Mouse (Mus musculus) lung, embryonic 14.5 days (tissue): ENCODE data around the gene Anapc11. TPM values are rescaled to one million over a fixed set of nuclear protein-coding genes. Genes with fewer than 3 reads are reported as not detected.

ENCODE experiments used
- ATAC-seq: fragments of 200-750 bp; cut with Nextera tagmentation; 2 replicates; pipeline ENCODE4 v1.8.0; 2017; ENCODE audit warnings: mild to moderate bottlenecking, moderate TSS enrichment, moderate library complexity; ENCODE audit not compliant: insufficient read depth
- DNase-seq: peaks from one replicate; pipeline ENCODE4 v3.0.0-alpha.2; 2015
- H3K27ac ChIP-seq: fragments of 300-500 bp; sonication (generic); 2 replicates; pipeline ENCODE4 v1.5.1; 2014; ENCODE audit warnings: low read depth, mild to moderate bottlenecking, moderate library complexity
- H3K27me3 ChIP-seq: fragments of 300-500 bp; sonication (generic); 2 replicates; pipeline ENCODE4 v1.6.1; 2014; ENCODE audit warnings: low read length, control low read depth; ENCODE audit not compliant: insufficient read depth
- H3K36me3 ChIP-seq: fragments of 300-500 bp; sonication (generic); 2 replicates; pipeline ENCODE4 v1.6.1; 2014; ENCODE audit warnings: control low read depth; ENCODE audit not compliant: insufficient read depth
- H3K4me1 ChIP-seq: fragments of 300-500 bp; sonication (generic); 2 replicates; pipeline ENCODE4 v1.6.1; 2014; ENCODE audit warnings: antibody characterized with exemption, control low read depth; ENCODE audit not compliant: insufficient read depth
- H3K4me2 ChIP-seq: fragments of 300-500 bp; sonication (generic); 2 replicates; pipeline ENCODE4 v1.6.1; 2014; ENCODE audit warnings: mild to moderate bottlenecking
- H3K4me3 ChIP-seq: fragments of 300-500 bp; sonication (generic); 2 replicates; pipeline ENCODE4 v1.5.1; 2014; ENCODE audit warnings: low read depth, low read length
- H3K9ac ChIP-seq: fragments of 300-500 bp; sonication (generic); 2 replicates; pipeline ENCODE4 v1.6.1; 2014
- H3K9me3 ChIP-seq: fragments of 300-500 bp; sonication (generic); 2 replicates; pipeline ENCODE4 v1.6.1; 2016; ENCODE audit warnings: low read depth, low read length, control low read depth
- CTCF ChIP-seq: IDR thresholded peaks from 2 replicates; pipeline ENCODE4 v1.5.1; 2016; ENCODE audit warnings: antibody characterized with exemption, low read depth
- WGBS: fragments of 180-500 bp; shearing (Covaris S2); extraction: QIAGEN DNeasy Blood & Tissue Kit; methylation state at CpG from one replicate; pipeline ENCODE4 v1.1.7; 2014; 5-methylcytosine and 5-hydroxymethylcytosine counted together
- polyA plus RNA-seq: library from polyadenylated mRNA; unstranded; fragments of >200 nt; fragmentation: Nextera tagmentation; extraction: Ambion mirVana; gene quantifications from 2 replicates; pipeline ENCODE4 v1.2.1, GENCODE M21; 2014

Gene Anapc11
- polyA plus RNA-seq, 1 experiment from 2014 or later: 237 TPM

- no peak for ATAC-seq
- H3K27ac ChIP-seq: no peak overlapping the region
- TF ChIP-seq CTCF: no peak
- peaks cover 4% of the 10 kb centered on the region; the same call in 1 of the 2 replicates for H3K4me1 ChIP-seq
- peaks cover 73% of the 10 kb centered on the region for H3K36me3 ChIP-seq
- no peak overlapping the region for H3K4me2 ChIP-seq
- DNase-seq: no peak
- H3K9me3 ChIP-seq: no peaks in the 10 kb centered on the region
- WGBS: 92% methylated on average over 6 of the region's 6 CpGs
- H3K27me3 ChIP-seq: no peaks in the 10 kb centered on the region
- no peak overlapping the region for H3K4me3 ChIP-seq
- H3K9ac ChIP-seq: no peak overlapping the region
These were observed 16.9 kb downstream of the Anapc11 start for GRCm38 (mm10) chr11:120615167-120615566.

- H3K36me3 ChIP-seq: peaks cover 74% of the 10 kb centered on the region
- H3K9ac ChIP-seq: no peak overlapping the region
- no peak for TF ChIP-seq CTCF
- WGBS: 90% methylated on average over 11 of the region's 11 CpGs
- no peaks in the 10 kb centered on the region for H3K27me3 ChIP-seq
- no peak overlapping the region for H3K4me3 ChIP-seq
- DNase-seq (no peak), ATAC-seq (no peak)
- peaks cover 4% of the 10 kb centered on the region; the same call in 1 of the 2 replicates for H3K4me1 ChIP-seq
- no peak overlapping the region for H3K4me2 ChIP-seq
- H3K9me3 ChIP-seq: no peaks in the 10 kb centered on the region
- H3K27ac ChIP-seq: no peak overlapping the region
These were observed 17.5 kb downstream of the Anapc11 start for GRCm38 (mm10) chr11:120615606-120616203.

GRCm38 (mm10) chr11:120616617-120617294, 18.5 kb downstream of the Anapc11 start:
- DNase-seq: no peak
- Histone ChIP-seq H3K9ac (peak overlapping the region; percentile 74), H3K9me3 (no peaks in the 10 kb centered on the region), H3K27ac (no peak overlapping the region), H3K27me3 (no peaks in the 10 kb centered on the region), H3K4me3 (peak overlapping the region; percentile 87), H3K36me3 (peaks cover 72% of the 10 kb centered on the region), H3K4me2 (peak overlapping the region; percentile 92), H3K4me1 (peaks cover 4% of the 10 kb centered on the region; the same call in 1 of the 2 replicates)
- no peak for ATAC-seq
- TF ChIP-seq CTCF: no peak
- 41% methylated on average over 4 of the region's 4 CpGs for WGBS

DNA sequence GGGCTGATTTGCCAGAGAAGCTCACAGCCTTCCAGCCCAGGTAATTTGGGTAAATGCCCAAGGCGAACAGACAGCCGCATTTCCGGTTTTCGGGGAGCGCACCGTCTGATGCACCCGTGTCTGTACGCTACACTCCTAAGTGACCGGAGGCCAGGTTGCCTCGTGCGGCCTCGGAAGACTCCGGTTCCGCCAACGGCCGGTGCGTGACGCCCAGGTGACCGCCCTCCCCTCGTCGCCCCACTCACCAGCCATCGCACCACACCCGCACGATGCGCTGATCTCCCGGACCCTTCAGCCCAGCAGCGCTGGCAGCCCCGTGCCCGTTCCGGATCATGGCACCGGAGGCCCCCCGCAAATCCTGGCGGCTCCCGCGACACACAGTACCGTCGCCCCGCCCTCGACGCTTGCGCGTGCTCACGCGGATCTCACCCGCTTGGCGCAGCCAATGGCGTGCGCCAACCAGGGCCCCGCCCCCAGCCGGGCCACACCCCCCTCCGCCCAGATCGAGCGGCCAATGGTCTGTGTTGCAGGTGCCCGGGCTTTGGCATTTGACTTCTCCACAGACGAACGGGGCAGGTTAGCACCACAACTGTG, 19.4 kb downstream of the Anapc11 start, which contains the start of gene Pcyt2:
Gene Pcyt2, minus strand, starts transcription at position 418 of the 594 bp plus-strand sequence.
- Histone ChIP-seq H3K36me3 (peaks cover 71% of the 10 kb centered on the region), H3K9ac (peak within 1 kb of the TSS; percentile 74), H3K27ac (peak within 1 kb of the TSS; percentile 42; the same call in 1 of the 2 replicates), H3K4me3 (peak within 1 kb of the TSS; percentile 87), H3K9me3 (no peaks in the 10 kb centered on the region), H3K27me3 (no peaks in the 10 kb centered on the region), H3K4me2 (peak within 1 kb of the TSS; percentile 92), H3K4me1 (peaks cover 4% of the 10 kb centered on the region; the same call in 1 of the 2 replicates)
- DNase-seq (peak; percentile 95), ATAC-seq (peak; percentile 93)
- under 1% methylated on average over 56 of the region's 56 CpGs for WGBS
- TF ChIP-seq CTCF: no peak

DNA sequence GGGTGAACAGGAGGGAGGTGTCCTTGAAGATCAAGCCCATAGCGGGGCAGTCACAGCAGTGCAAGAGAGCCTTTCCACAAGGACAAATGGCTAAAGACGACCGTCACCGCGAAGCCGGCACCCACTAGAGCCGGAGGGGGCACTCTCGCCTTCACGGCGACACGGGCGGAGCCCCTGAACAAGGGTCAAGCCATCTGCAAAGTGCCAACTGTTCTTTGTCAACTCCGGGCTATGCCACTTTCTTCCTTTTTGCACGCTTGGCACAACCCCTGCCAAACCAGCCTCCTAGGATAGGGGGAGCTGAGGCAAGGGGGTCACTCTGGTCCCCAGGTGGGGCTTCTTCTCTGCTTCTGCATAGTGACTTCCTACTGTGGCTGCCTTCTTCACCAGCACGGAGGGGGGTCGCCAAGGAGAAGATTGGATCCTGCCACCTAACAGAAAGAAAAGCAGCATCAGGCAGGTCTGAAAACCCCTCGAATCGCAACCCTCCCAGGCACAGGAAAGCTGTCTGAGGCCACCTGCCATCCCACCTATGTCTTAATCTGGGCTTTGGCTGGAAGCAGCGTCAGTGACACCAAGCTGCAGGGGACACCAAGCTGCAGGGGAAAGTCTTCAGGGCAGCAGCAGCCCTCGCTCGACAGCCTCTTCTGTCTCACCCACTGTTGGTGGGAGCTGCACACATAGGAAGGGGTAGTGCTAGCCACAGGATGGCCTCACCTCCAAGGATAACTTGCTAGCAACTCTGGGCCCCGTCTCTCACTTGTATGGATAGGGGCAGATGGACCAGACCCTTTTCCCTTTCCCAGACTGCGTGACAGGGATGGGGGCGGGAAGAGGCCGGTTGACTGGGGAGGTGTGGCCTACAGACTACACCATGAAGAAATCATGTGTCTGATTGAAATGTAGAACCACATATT, 20.7 kb downstream of the Anapc11 start:
- ATAC-seq: no peak
- no peak for DNase-seq

DNA sequence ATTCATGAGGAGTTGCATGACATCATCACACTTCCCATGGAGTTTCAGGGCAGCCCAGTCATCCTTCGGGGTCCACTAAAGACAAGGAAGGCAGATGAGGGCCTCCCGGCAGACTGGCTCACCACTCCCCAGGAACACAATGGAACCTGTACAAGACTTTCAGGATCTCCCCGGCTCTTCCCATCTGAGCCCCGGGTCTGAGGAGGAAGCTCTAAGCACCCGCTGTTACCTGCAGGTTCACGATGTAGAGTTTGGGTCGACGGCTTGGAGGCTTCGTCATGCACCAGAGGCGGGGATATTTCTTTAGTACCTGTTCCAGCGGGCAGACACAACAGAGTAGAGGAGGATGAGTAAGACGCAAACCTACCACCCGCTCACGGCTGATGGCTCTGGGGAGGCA, 22.0 kb downstream of the Anapc11 start:
- H3K4me1 ChIP-seq: peaks cover 6% of the 10 kb centered on the region; the same call in 1 of the 2 replicates
- no peak overlapping the region for H3K4me2 ChIP-seq
- WGBS: 90% methylated on average over 14 of the region's 14 CpGs

More for the DNA sequence above, 20.7 kb downstream of the Anapc11 start:
- Histone ChIP-seq H3K9ac (no peak overlapping the region), H3K27me3 (no peaks in the 10 kb centered on the region), H3K9me3 (no peaks in the 10 kb centered on the region), H3K4me2 (no peak overlapping the region), H3K36me3 (peaks cover 71% of the 10 kb centered on the region), H3K27ac (no peak overlapping the region), H3K4me3 (no peak overlapping the region), H3K4me1 (peaks cover 4% of the 10 kb centered on the region; the same call in 1 of the 2 replicates)
- WGBS: 91% methylated on average over 25 of the region's 25 CpGs
- TF ChIP-seq CTCF: no peak

More for the DNA sequence above, 22.0 kb downstream of the Anapc11 start:
- no peak overlapping the region for H3K27ac ChIP-seq
- H3K9me3 ChIP-seq: no peaks in the 10 kb centered on the region
- no peak overlapping the region for H3K4me3 ChIP-seq
- ATAC-seq (no peak), DNase-seq (no peak)
- no peaks in the 10 kb centered on the region for H3K27me3 ChIP-seq
- no peak for TF ChIP-seq CTCF
- H3K36me3 ChIP-seq: peaks cover 61% of the 10 kb centered on the region
- H3K9ac ChIP-seq: no peak overlapping the region
